Mouse (Mus musculus) heart, postnatal 10 days (tissue): ENCODE results near the gene Irgq. TPM values are rescaled to one million over a fixed set of nuclear protein-coding genes. Genes with fewer than 3 reads are reported as not detected.
A peak's percentile ranks its signal among the peaks of the same experiment; 100 is the strongest.

Experiments used
- DNase-seq, 2 experiments: peaks; one replicate each; pipeline ENCODE4 v3.0.0; 2021
- intact Hi-C: fragments of 180-260 bp; cut with DNase I; formaldehyde crosslinking; loops from one replicate; pipeline ENCODE4 v1.15.1; 2025
- total RNA-seq, 2 experiments: library from RNA; stranded (reverse); gene quantifications; 2 replicates each; pipeline ENCODE4 v1.2.3; 2021

Irgq gene
- total RNA-seq, 2 experiments from 2014 or later, result 18.3 to 20.1 TPM

GRCm38 (mm10) chr7:24586828-24587227, 56.3 kb downstream of the Irgq start:
- intact Hi-C loops, result no loop called here

GRCm38 (mm10) chr7:24587330-24588105, 57.0 kb downstream of the Irgq start, which contains the start of the genes Ethe1 and Zfp575:
Gene Ethe1 (plus strand): TSS chr7:24587543.
Gene Zfp575 (minus strand): TSS chr7:24587641.
- DNase-seq, result peak; percentile 63 to 72
- intact Hi-C loops, result no loop called here

More at GRCm38 (mm10) chr7:24586828-24587227, 56.3 kb downstream of the Irgq start:
- no peak for DNase-seq

Other genes with a start within 250 kb of the Irgq start
- gene Zfp61, start 229.5 kb upstream of the Irgq start, total RNA-seq, result 1 to 10 TPM; 4.0 to 5.5 TPM
- gene Zfp94, start 214.0 kb upstream of the Irgq start, total RNA-seq, result 1 to 10 TPM; 2.2 to 2.5 TPM
- under 1 TPM in 1 of 2 experiments, not detected in 1; 0.31 TPM for gene Tescl, start 196.8 kb upstream of the Irgq start, total RNA-seq
- gene Lypd5, start 181.5 kb upstream of the Irgq start, total RNA-seq, result not detected
- gene Kcnn4, start 160.4 kb upstream of the Irgq start, total RNA-seq, result 1 to 10 TPM; 1.2 to 2.2 TPM
- gene Smg9, start 131.1 kb upstream of the Irgq start, total RNA-seq, result 10 to 100 TPM; 12.8 to 14.9 TPM
- not detected for gene Irgc1, start 78.4 kb upstream of the Irgq start, total RNA-seq
- 1 to 10 TPM; 4.2 to 6.1 TPM for gene Plaur, start 68.2 kb upstream of the Irgq start, total RNA-seq
- 10 to 100 TPM; 18.6 to 22.7 TPM for gene Cadm4, start 48.7 kb upstream of the Irgq start, total RNA-seq
- 10 to 100 TPM; 15.3 to 18.8 TPM for gene Zfp428, start 23.7 kb upstream of the Irgq start, total RNA-seq
- gene AC161166.1, start 18.2 kb upstream of the Irgq start, total RNA-seq, result not detected
- not detected for gene Pinlyp, start 15.4 kb downstream of the Irgq start, total RNA-seq
- 10 to 100 TPM; 28.8 to 33.2 TPM for gene Xrcc1, start 15.6 kb downstream of the Irgq start, total RNA-seq
- gene Ethe1, start 56.9 kb downstream of the Irgq start, total RNA-seq, result 10 to 100 TPM; 20.5 to 25.0 TPM
- under 1 TPM; 0.32 to 0.45 TPM for gene Zfp575, start 57.0 kb downstream of the Irgq start, total RNA-seq
- under 1 TPM; 0.22 to 0.48 TPM for gene Phldb3, start 80.1 kb downstream of the Irgq start, total RNA-seq
- gene Lypd3, start 105.9 kb downstream of the Irgq start, total RNA-seq, result not detected
- gene Tex101, start 146.0 kb downstream of the Irgq start, total RNA-seq, result not detected
- not detected for gene BC049730, start 178.6 kb downstream of the Irgq start, total RNA-seq
- gene Gm4763, start 196.2 kb downstream of the Irgq start, total RNA-seq, result not detected
- gene Cd177, start 229.6 kb downstream of the Irgq start, total RNA-seq, result under 1 TPM in 1 of 2 experiments, not detected in 1; 0.14 TPM
- not detected for gene Ceacam10, start 246.5 kb downstream of the Irgq start, total RNA-seq